In genomic region chr2:180173163-180173562, GRCm38 (mm10) we compare ENCODE assay signal across 7 mouse cellular contexts. TPM values are rescaled to one million over a fixed set of nuclear protein-coding genes. Genes with fewer than 3 reads are reported as not detected.
DNase-seq lines count a peak whose midpoint lies in the region; ATAC-seq lines count a peak whose summit lies in the region.

No protein-coding gene starts in this region.

- no peak for DNase-seq in neural tube, embryonic 11.5 days (ENCODE audit: low spot score)
- no peak for DNase-seq in neural tube, embryonic 10.5 days (ENCODE audit: extremely low spot score, low spot score)
- no peak for DNase-seq in limb, embryonic 10.5 days (ENCODE audit: low spot score)
- no peak for DNase-seq in cerebellum, adult 9-11 months
- no peak for DNase-seq in layer of hippocampus, postnatal 36 days

- H3K4me1 ChIP-seq in neural tube, embryonic 11.5 days (ENCODE audit: control insufficient read depth, insufficient read depth, low read length), result peaks cover 12% of the 10 kb centered on the region; the same call in 1 of the 2 replicates
- peaks cover 14% of the 10 kb centered on the region for H3K4me1 ChIP-seq in embryonic facial prominence, embryonic 12.5 days
- H3K4me1 ChIP-seq in limb, embryonic 10.5 days, result peaks cover 23% of the 10 kb centered on the region
- peaks cover 30% of the 10 kb centered on the region for H3K4me1 ChIP-seq in neural tube, embryonic 15.5 days

- 87% methylated on average over 4 of the region's 4 CpGs for WGBS in neural tube, embryonic 11.5 days
- 83% methylated on average over 4 of the region's 4 CpGs for WGBS in embryonic facial prominence, embryonic 12.5 days
- 85% methylated on average over 4 of the region's 4 CpGs for WGBS in limb, embryonic 10.5 days
- WGBS in neural tube, embryonic 15.5 days, result 81% methylated on average over 4 of the region's 4 CpGs

- peak overlapping the region; percentile 98 for H3K4me3 ChIP-seq in neural tube, embryonic 11.5 days (ENCODE audit: low read depth, low read length)
- H3K4me3 ChIP-seq in embryonic facial prominence, embryonic 12.5 days, result peak overlapping the region; percentile 98
- peak overlapping the region; percentile 97 for H3K4me3 ChIP-seq in limb, embryonic 10.5 days
- H3K4me3 ChIP-seq in neural tube, embryonic 15.5 days (replicated peaks), result peak overlapping the region; percentile 75

- ATAC-seq in neural tube, embryonic 11.5 days (ENCODE audit: insufficient read depth, low FRiP score, low TSS enrichment), result no peak
- ATAC-seq in embryonic facial prominence, embryonic 12.5 days (ENCODE audit: insufficient number of reproducible peaks, insufficient read depth, low FRiP score, low TSS enrichment), result no peak
- ATAC-seq in neural tube, embryonic 15.5 days (ENCODE audit: low FRiP score), result no peak

- no peak overlapping the region for H3K27ac ChIP-seq in neural tube, embryonic 11.5 days (ENCODE audit: low read depth, low read length)
- H3K27ac ChIP-seq in embryonic facial prominence, embryonic 12.5 days, result no peak overlapping the region
- no peak overlapping the region for H3K27ac ChIP-seq in limb, embryonic 10.5 days
- no peak overlapping the region for H3K27ac ChIP-seq in neural tube, embryonic 15.5 days (replicated peaks)

- no peaks in the 10 kb centered on the region for H3K9me3 ChIP-seq in neural tube, embryonic 11.5 days (ENCODE audit: control insufficient read depth, low read length)
- no peaks in the 10 kb centered on the region for H3K9me3 ChIP-seq in embryonic facial prominence, embryonic 12.5 days
- no peaks in the 10 kb centered on the region for H3K9me3 ChIP-seq in limb, embryonic 10.5 days (replicated peaks)
- no peaks in the 10 kb centered on the region for H3K9me3 ChIP-seq in neural tube, embryonic 15.5 days (replicated peaks)

- peaks cover 22% of the 10 kb centered on the region for H3K36me3 ChIP-seq in neural tube, embryonic 11.5 days (ENCODE audit: control insufficient read depth, insufficient read depth, low read length)
- H3K36me3 ChIP-seq in embryonic facial prominence, embryonic 12.5 days, result peaks cover 53% of the 10 kb centered on the region
- peaks cover 55% of the 10 kb centered on the region for H3K36me3 ChIP-seq in limb, embryonic 10.5 days
- H3K36me3 ChIP-seq in neural tube, embryonic 15.5 days, result peaks cover 46% of the 10 kb centered on the region

- H3K27me3 ChIP-seq in neural tube, embryonic 11.5 days (ENCODE audit: control insufficient read depth, insufficient read depth, low read length), result no peaks in the 10 kb centered on the region
- no peaks in the 10 kb centered on the region for H3K27me3 ChIP-seq in embryonic facial prominence, embryonic 12.5 days
- no peaks in the 10 kb centered on the region for H3K27me3 ChIP-seq in limb, embryonic 10.5 days (ENCODE audit: low read depth, poor library complexity, severe bottlenecking)
- no peaks in the 10 kb centered on the region for H3K27me3 ChIP-seq in neural tube, embryonic 15.5 days (replicated peaks)

- H3K9ac ChIP-seq in neural tube, embryonic 11.5 days (ENCODE audit: low read length), result no peak overlapping the region
- H3K9ac ChIP-seq in embryonic facial prominence, embryonic 12.5 days, result peak overlapping the region; percentile 95; the same call in 1 of the 2 replicates
- H3K9ac ChIP-seq in neural tube, embryonic 15.5 days (replicated peaks), result no peak overlapping the region; the same call in 1 of the 2 replicates

- H3K4me2 ChIP-seq in neural tube, embryonic 11.5 days (ENCODE audit: low read depth), result peak overlapping the region; percentile 99
- peak overlapping the region; percentile 90 for H3K4me2 ChIP-seq in embryonic facial prominence, embryonic 12.5 days (replicated peaks)
- peak overlapping the region; percentile 89 for H3K4me2 ChIP-seq in neural tube, embryonic 15.5 days

RNA-seq across cellular contexts. Expression of gene Adrm1, which starts 1.9 kb away (rescaled TPM):
- polyA plus RNA-seq in neural tube, embryonic 11.5 days (2014; fragmentation: Nextera tagmentation; extraction: Ambion mirVana), result 195 and 198 TPM in 2 replicates
- polyA plus RNA-seq in embryonic facial prominence, embryonic 12.5 days (2016; fragmentation: Nextera tagmentation; extraction: Ambion mirVana), result 202 and 204 TPM in 2 replicates
- 264 and 295 TPM in 2 replicates for polyA plus RNA-seq in limb, embryonic 10.5 days (2016; fragmentation: Nextera tagmentation; extraction: Ambion mirVana)
- 196 and 203 TPM in 2 replicates for polyA plus RNA-seq in neural tube, embryonic 15.5 days (2015; fragmentation: Nextera tagmentation; extraction: Ambion mirVana)
- 100 to 1,000 TPM in 1 of 2 experiments, 10 to 100 TPM in 1; 96.9 to 103 TPM for total RNA-seq in layer of hippocampus, postnatal 36 days (2021)

RNA-seq across cellular contexts. Expression of gene Lama5, which starts 52.5 kb away (rescaled TPM):
- 4.4 and 5.4 TPM in 2 replicates for polyA plus RNA-seq in neural tube, embryonic 11.5 days (2014; fragmentation: Nextera tagmentation; extraction: Ambion mirVana)
- polyA plus RNA-seq in embryonic facial prominence, embryonic 12.5 days (2016; fragmentation: Nextera tagmentation; extraction: Ambion mirVana), result 14.2 and 16.7 TPM in 2 replicates
- polyA plus RNA-seq in limb, embryonic 10.5 days (2016; fragmentation: Nextera tagmentation; extraction: Ambion mirVana), result 18.1 and 18.2 TPM in 2 replicates
- polyA plus RNA-seq in neural tube, embryonic 15.5 days (2015; fragmentation: Nextera tagmentation; extraction: Ambion mirVana), result 1.2 and 4.4 TPM in 2 replicates
- total RNA-seq in layer of hippocampus, postnatal 36 days (2021), result 10 to 100 TPM in 1 of 2 experiments, 1 to 10 TPM in 1; 6.5 to 11.0 TPM

RNA-seq across cellular contexts. Expression of gene Osbpl2, which starts 54.1 kb away (rescaled TPM):
- polyA plus RNA-seq in neural tube, embryonic 11.5 days (2014; fragmentation: Nextera tagmentation; extraction: Ambion mirVana), result 43.5 and 43.7 TPM in 2 replicates
- polyA plus RNA-seq in embryonic facial prominence, embryonic 12.5 days (2016; fragmentation: Nextera tagmentation; extraction: Ambion mirVana), result 40.9 and 41.8 TPM in 2 replicates
- polyA plus RNA-seq in limb, embryonic 10.5 days (2016; fragmentation: Nextera tagmentation; extraction: Ambion mirVana), result 18.5 and 25.6 TPM in 2 replicates
- polyA plus RNA-seq in neural tube, embryonic 15.5 days (2015; fragmentation: Nextera tagmentation; extraction: Ambion mirVana), result 63.8 and 71.8 TPM in 2 replicates
- 10 to 100 TPM; 46.0 to 46.8 TPM for total RNA-seq in layer of hippocampus, postnatal 36 days (2021)
